Mouse (Mus musculus) kidney, embryonic 15.5 days (tissue): ENCODE measurements around the gene Olfr430. TPM values are rescaled to one million over a fixed set of nuclear protein-coding genes. Genes with fewer than 3 reads are reported as not detected.
"Not testable (repeated sequence)": the region's sequence is repeated elsewhere in the genome, so short reads cannot be mapped to it uniquely, and the experiment has no call there.

Source experiments
- ATAC-seq: fragments of 200-750 bp; cut with Nextera tagmentation; replicated peaks from 2 replicates; pipeline ENCODE4 v1.8.0; 2017; ENCODE audit warnings: moderate TSS enrichment; ENCODE audit not compliant: low FRiP score
- H3K27ac ChIP-seq: fragments of 300-500 bp; sonication (generic); 2 replicates; pipeline ENCODE4 v1.5.1; 2015; ENCODE audit warnings: mild to moderate bottlenecking, inconsistent platforms
- H3K27me3 ChIP-seq: fragments of 300-500 bp; sonication (generic); 2 replicates; pipeline ENCODE4 v1.6.1; 2015; ENCODE audit warnings: inconsistent platforms
- H3K36me3 ChIP-seq: fragments of 300-500 bp; sonication (generic); 2 replicates; pipeline ENCODE4 v1.6.1; 2015; ENCODE audit warnings: inconsistent platforms
- H3K4me1 ChIP-seq: fragments of 300-500 bp; sonication (generic); 2 replicates; pipeline ENCODE4 v1.6.1; 2015; ENCODE audit warnings: inconsistent platforms
- H3K4me2 ChIP-seq: fragments of 300-500 bp; sonication (generic); 2 replicates; pipeline ENCODE4 v1.6.1; 2015; ENCODE audit warnings: moderate library complexity, mild to moderate bottlenecking, inconsistent platforms
- H3K4me3 ChIP-seq: fragments of 300-500 bp; sonication (generic); replicated peaks from 2 replicates; pipeline ENCODE4 v1.5.1; 2015; ENCODE audit warnings: mild to moderate bottlenecking, inconsistent platforms
- H3K9ac ChIP-seq: fragments of 300-500 bp; sonication (generic); 2 replicates; pipeline ENCODE4 v1.6.1; 2015; ENCODE audit warnings: mild to moderate bottlenecking, inconsistent platforms
- H3K9me3 ChIP-seq: fragments of 300-500 bp; sonication (generic); replicated peaks from 2 replicates; pipeline ENCODE4 v1.6.1; 2016; ENCODE audit warnings: inconsistent platforms
- WGBS: fragments of 180-500 bp; shearing (Covaris S2); methylation state at CpG from one replicate; pipeline ENCODE4 v1.1.7; 2015; ENCODE audit warnings: mixed read lengths; 5-methylcytosine and 5-hydroxymethylcytosine counted together
- polyA plus RNA-seq: library from polyadenylated mRNA; unstranded; fragments of >200 nt; fragmentation: Nextera tagmentation; extraction: Ambion mirVana; gene quantifications from 2 replicates; pipeline ENCODE4 v1.2.1, GENCODE M21; 2015

Olfr430 gene
- polyA plus RNA-seq = not detected in 2 replicates

GRCm38 (mm10) chr1:174066305-174066704 is at the start of gene Olfr430:
Olfr430 (plus strand) TSS chr1:174066605.
- Histone ChIP-seq H3K9ac (no peak within 1 kb of the TSS), H3K27ac (no peak within 1 kb of the TSS), H3K4me2 (no peak within 1 kb of the TSS), H3K27me3 (no peaks in the 10 kb centered on the region), H3K9me3 (no peaks in the 10 kb centered on the region), H3K4me3 (no peak within 1 kb of the TSS), H3K4me1 (no peaks in the 10 kb centered on the region), H3K36me3 (no peaks in the 10 kb centered on the region)
- ATAC-seq = no peak
- 90% methylated on average over 3 of the region's 3 CpGs for WGBS

GRCm38 (mm10) chr1:174031698-174032097 is 34.7 kb upstream of the Olfr430 start, which contains the start of gene Ifi205:
Ifi205 (minus strand) TSS chr1:174031810.
- H3K4me3 ChIP-seq = no peak within 1 kb of the TSS
- ATAC-seq = no peak
- H3K4me2 ChIP-seq = no peak within 1 kb of the TSS
- no peaks in the 10 kb centered on the region for H3K9me3 ChIP-seq
- no peak within 1 kb of the TSS for H3K27ac ChIP-seq
- H3K36me3 ChIP-seq = no peaks in the 10 kb centered on the region
- H3K27me3 ChIP-seq = no peaks in the 10 kb centered on the region
- H3K9ac ChIP-seq = no peak within 1 kb of the TSS
- H3K4me1 ChIP-seq = no peaks in the 10 kb centered on the region
- 42% methylated on average over 1 of the region's 1 CpGs for WGBS

- no peaks in the 10 kb centered on the region for H3K36me3 ChIP-seq
- WGBS = 60% methylated on average over 4 of the region's 4 CpGs
- no peak overlapping the region for H3K27ac ChIP-seq
- no peak for ATAC-seq
- H3K4me3 ChIP-seq = no peak overlapping the region
- no peaks in the 10 kb centered on the region for H3K4me1 ChIP-seq
- H3K4me2 ChIP-seq = no peak overlapping the region
- H3K9ac ChIP-seq = no peak overlapping the region
- H3K9me3 ChIP-seq = no peaks in the 10 kb centered on the region
- no peaks in the 10 kb centered on the region for H3K27me3 ChIP-seq
Measured at GRCm38 (mm10) chr1:174035841-174036240, 30.6 kb upstream of the Olfr430 start.

GRCm38 (mm10) chr1:174038480-174038879 is 27.9 kb upstream of the Olfr430 start:
- WGBS = 82% methylated on average over 3 of the region's 3 CpGs
- no peak overlapping the region for H3K4me3 ChIP-seq
- no peaks in the 10 kb centered on the region for H3K36me3 ChIP-seq
- no peak overlapping the region for H3K27ac ChIP-seq
- H3K4me1 ChIP-seq = no peaks in the 10 kb centered on the region
- no peak overlapping the region for H3K9ac ChIP-seq
- no peaks in the 10 kb centered on the region for H3K9me3 ChIP-seq
- no peak overlapping the region for H3K4me2 ChIP-seq
- H3K27me3 ChIP-seq = no peaks in the 10 kb centered on the region
- ATAC-seq = no peak

GRCm38 (mm10) chr1:174040523-174041177 is 25.8 kb upstream of the Olfr430 start, which contains the start of gene Olfr433:
Olfr433 (plus strand) TSS chr1:174040705.
- no peaks in the 10 kb centered on the region for H3K4me1 ChIP-seq

DNA sequence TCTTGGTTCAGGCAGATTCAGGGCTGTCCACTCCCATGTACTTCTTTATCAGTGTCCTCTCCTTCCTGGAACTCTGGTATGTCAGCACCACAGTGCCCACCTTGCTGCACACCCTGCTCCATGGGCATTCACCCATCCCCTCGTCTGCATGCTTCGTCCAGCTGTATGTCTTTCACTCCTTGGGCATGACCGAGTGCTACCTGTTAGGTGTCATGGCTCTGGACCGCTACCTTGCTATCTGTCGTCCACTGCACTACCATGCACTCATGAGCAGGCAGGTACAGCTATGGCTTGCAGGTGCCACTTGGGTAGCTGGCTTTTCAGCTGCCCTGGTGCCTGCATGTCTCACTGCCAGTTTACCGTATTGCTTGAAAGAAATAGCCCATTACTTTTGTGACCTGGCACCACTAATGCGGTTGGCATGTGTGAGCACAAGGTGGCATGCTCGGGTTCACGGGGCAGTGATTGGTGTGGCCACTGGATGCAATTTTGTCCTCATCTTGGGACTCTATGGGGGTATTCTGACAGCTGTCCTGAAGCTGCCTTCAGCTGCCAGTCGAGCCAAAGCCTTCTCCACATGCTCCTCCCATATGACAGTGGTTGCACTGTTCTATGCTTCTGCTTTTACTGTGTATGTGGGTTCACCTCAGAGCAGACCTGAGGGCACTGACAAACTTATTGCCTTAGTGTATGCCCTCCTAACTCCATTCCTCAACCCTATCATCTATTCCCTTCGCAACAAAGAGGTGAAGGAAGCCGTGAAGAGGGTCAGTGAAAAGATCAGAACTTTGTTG is 24.1 kb upstream of the Olfr430 start:
- 90% methylated on average over 12 of the region's 12 CpGs for WGBS
- H3K4me3 ChIP-seq = not testable (repeated sequence)

More at GRCm38 (mm10) chr1:174040523-174041177, 25.8 kb upstream of the Olfr430 start, which contains the start of gene Olfr433:
- Histone ChIP-seq H3K36me3 (no peaks in the 10 kb centered on the region), H3K27ac (no peak within 1 kb of the TSS), H3K9me3 (no peaks in the 10 kb centered on the region), H3K4me2 (no peak within 1 kb of the TSS), H3K9ac (no peak within 1 kb of the TSS), H3K27me3 (no peaks in the 10 kb centered on the region), H3K4me3 (no peak within 1 kb of the TSS)
- 73% methylated on average over 7 of the region's 7 CpGs for WGBS
- ATAC-seq = peak; percentile 54; the same call in 1 of the 2 replicates

DNA sequence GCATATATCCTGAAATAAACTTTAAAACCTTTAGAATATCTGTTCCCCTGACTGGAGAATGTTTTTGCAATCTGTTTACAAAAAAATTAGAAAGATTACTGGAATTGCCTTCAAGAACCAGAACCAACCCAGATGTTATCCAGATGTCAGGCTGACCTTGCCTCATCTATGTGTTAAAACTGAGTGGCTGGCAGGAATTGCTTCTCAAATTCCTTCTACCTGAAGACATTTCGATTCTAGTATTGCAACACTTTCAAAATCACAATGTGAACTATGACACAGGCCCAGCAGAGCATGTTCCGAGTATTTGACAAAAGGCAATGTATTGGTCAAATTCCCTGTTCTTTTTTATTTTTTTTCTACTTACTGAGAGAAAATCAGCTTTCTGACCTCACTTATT is 22.0 kb upstream of the Olfr430 start:
- no peak for ATAC-seq
- WGBS = 69% methylated on average over 2 of the region's 2 CpGs

More for the DNA sequence above, 24.1 kb upstream of the Olfr430 start:
- not testable (repeated sequence) for H3K9me3 ChIP-seq, H3K27me3 ChIP-seq, H3K9ac ChIP-seq, ATAC-seq, H3K36me3 ChIP-seq, H3K27ac ChIP-seq, H3K4me1 ChIP-seq, H3K4me2 ChIP-seq

GRCm38 (mm10) chr1:174048227-174048626 is 18.2 kb upstream of the Olfr430 start:
- not testable (repeated sequence) for H3K27me3 ChIP-seq, H3K4me2 ChIP-seq, H3K9ac ChIP-seq, H3K36me3 ChIP-seq, H3K4me1 ChIP-seq, H3K4me3 ChIP-seq, H3K9me3 ChIP-seq, H3K27ac ChIP-seq, ATAC-seq
- 79% methylated on average over 6 of the region's 6 CpGs for WGBS

More for the DNA sequence above, 22.0 kb upstream of the Olfr430 start:
- Histone ChIP-seq H3K4me3 (no peak overlapping the region), H3K4me2 (no peak overlapping the region), H3K4me1 (no peaks in the 10 kb centered on the region), H3K27me3 (no peaks in the 10 kb centered on the region), H3K27ac (no peak overlapping the region), H3K9ac (no peak overlapping the region), H3K36me3 (no peaks in the 10 kb centered on the region), H3K9me3 (no peaks in the 10 kb centered on the region)

- ATAC-seq = no peak
- Histone ChIP-seq H3K27me3 (no peaks in the 10 kb centered on the region), H3K9me3 (no peaks in the 10 kb centered on the region), H3K36me3 (no peaks in the 10 kb centered on the region), H3K9ac (no peak within 1 kb of the TSS), H3K27ac (no peak within 1 kb of the TSS), H3K4me1 (no peaks in the 10 kb centered on the region), H3K4me3 (no peak within 1 kb of the TSS), H3K4me2 (no peak within 1 kb of the TSS)
- WGBS = 67% methylated on average over 2 of the region's 2 CpGs
Measured at GRCm38 (mm10) chr1:174048893-174049292, 17.5 kb upstream of the Olfr430 start, which contains the start of gene Olfr432. Olfr432 (plus strand) TSS chr1:174049205.

DNA sequence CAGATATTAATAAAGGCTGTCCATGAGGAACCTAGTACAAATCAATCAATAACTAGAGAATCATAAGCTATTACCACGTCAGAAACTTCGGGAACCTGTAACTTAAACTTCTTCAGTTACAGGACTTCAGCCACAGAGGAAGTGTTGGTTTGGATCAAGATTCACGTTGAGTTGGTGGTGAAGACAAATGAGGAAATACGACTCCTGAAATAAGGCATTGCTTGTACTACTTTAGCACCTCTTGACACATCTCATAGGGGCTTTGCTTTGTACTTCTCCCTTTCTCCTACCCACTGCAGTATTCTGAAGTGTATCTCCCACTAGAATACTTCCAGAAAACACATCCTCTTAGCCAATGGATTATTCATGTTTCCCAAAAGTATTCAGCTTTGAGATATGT is 17.0 kb upstream of the Olfr430 start:
- 52% methylated on average over 4 of the region's 4 CpGs for WGBS
- H3K9me3 ChIP-seq, ATAC-seq, H3K9ac ChIP-seq, H3K4me1 ChIP-seq, H3K36me3 ChIP-seq, H3K4me2 ChIP-seq, H3K27me3 ChIP-seq, H3K4me3 ChIP-seq, H3K27ac ChIP-seq: not testable (repeated sequence)

- ATAC-seq = no peak
- no peak overlapping the region for H3K9ac ChIP-seq
- WGBS = 83% methylated on average over 4 of the region's 4 CpGs
- H3K27ac ChIP-seq = no peak overlapping the region
- no peak overlapping the region for H3K4me3 ChIP-seq
- no peaks in the 10 kb centered on the region for H3K27me3 ChIP-seq
- no peaks in the 10 kb centered on the region for H3K4me1 ChIP-seq
- H3K36me3 ChIP-seq = no peaks in the 10 kb centered on the region
- H3K9me3 ChIP-seq = no peaks in the 10 kb centered on the region
- H3K4me2 ChIP-seq = no peak overlapping the region
Measured at GRCm38 (mm10) chr1:174050532-174050931, 15.9 kb upstream of the Olfr430 start.

- no peaks in the 10 kb centered on the region for H3K9me3 ChIP-seq
- H3K36me3 ChIP-seq = no peaks in the 10 kb centered on the region
- H3K9ac ChIP-seq = no peak overlapping the region
- no peaks in the 10 kb centered on the region for H3K27me3 ChIP-seq
- H3K4me1 ChIP-seq = no peaks in the 10 kb centered on the region
- H3K27ac ChIP-seq = no peak overlapping the region
- ATAC-seq = no peak
- WGBS = 88% methylated on average over 4 of the region's 4 CpGs
- H3K4me2 ChIP-seq = no peak overlapping the region
- H3K4me3 ChIP-seq = no peak overlapping the region
Measured at GRCm38 (mm10) chr1:174051515-174051914, 14.9 kb upstream of the Olfr430 start.
